Mouse (Mus musculus): ENCODE measurements around the gene Rheb.
"Not testable (repeated sequence)": the region's sequence is repeated elsewhere in the genome, so short reads cannot be mapped to it uniquely, and the experiment has no call there.

The Rheb gene

GRCm38 (mm10) chr5:24842274-24843102, at the start of gene Rheb:
Rheb (minus strand) TSS chr5:24842624.
- peak; percentile 93 for DNase-seq (ENCODE audit: low spot score)

DNA sequence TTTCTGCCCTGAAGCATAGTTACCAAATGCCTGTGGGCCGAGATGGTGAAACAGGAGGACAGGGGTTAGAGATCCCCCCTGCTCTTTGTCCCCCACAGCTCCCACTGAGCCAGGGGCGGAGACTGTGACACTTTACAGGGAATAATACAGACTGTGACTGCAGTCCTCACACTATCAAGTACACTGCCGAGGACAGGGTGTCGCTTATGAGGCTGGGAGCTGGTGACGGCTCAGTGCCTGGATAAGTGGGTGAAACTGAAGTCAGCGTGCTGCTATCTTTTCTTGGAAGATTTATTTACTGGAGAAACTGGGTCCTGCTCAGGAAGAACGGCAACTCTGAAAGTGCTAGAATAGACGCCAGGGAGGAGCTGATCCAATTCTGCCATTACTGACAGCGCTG, 47.4 kb upstream of the Rheb start:
- DNase-seq (ENCODE audit: low spot score) = no peak

- no peak for DNase-seq (ENCODE audit: low spot score)
Observed at GRCm38 (mm10) chr5:24888874-24889591, 46.6 kb upstream of the Rheb start.

DNA sequence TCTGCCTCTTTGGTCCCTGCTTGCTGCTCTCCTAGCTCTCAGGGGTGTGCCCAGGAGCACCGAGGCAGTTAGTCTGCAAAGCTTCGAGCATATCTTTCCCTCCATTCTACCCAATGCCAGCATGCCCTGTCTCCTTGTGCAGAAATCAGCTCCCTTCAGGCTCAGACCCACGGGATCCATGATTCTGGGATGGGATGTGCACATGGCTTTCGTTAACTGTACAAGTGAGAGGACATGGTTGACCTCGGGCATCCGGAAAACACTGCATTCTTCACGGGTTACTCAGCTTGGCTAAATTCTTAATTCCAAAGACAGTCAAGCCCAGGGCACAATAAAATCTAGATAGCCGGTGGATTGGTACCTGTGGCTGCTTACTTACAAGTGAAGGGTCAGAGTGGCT, 44.8 kb upstream of the Rheb start:
- no peak for DNase-seq (ENCODE audit: low spot score)

DNA sequence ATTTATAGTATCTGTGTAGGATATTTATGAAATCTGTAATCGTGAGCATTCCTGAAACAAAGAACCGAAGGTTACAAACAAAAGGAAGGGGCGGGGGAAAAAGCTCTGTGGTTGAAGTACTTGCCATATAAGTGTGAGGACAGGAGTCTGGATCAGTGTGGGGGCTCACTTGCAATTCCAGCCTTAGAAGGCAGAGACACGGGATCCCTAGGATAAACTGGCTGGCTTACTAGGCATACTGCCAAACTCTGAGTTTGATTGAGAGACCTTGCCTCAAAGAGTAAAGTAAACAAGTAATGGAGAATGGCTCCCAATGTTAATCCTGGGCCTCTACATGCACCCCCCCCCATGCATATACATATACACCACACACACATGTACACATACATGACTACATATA, 36.3 kb upstream of the Rheb start:
- no peak for DNase-seq (ENCODE audit: low spot score)

DNA sequence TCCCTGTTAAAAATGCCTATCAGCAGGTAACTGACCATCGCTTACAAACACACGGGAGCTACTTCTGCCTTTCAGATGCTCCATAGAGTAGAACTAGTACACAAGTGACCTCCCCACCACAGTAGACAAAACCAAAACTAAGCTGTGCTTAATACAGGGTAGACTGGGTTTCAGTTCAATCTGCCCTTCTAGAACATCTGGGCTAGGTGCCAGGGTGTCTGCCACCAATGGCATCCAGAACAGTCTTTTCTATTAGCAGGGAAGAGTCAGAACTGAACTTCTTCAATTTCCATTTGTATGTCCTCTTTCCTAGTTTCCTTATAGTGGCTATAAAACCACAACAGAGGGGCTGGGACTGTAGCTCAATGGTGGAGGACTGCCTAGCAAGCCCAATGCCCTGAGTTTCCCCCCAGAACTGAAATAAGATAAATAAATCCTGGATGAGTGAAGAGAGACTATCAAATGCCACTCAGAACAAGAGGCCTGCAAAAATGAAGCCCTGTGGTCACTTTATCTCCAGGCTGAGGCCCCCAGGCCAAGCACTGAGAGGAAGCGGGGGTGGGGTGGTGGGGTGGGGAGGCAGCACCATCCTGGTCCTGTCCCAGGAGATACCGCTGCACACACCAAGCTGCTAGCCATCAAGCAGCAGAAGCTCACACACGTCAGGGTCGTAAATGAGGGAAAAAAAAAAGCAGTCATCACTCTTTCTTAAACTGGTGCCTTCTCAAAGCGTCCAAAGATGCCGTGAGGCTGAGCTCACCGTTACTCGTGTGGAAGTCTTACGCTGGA, 35.6 kb upstream of the Rheb start:
- no peak for DNase-seq (ENCODE audit: low spot score)

- DNase-seq (ENCODE audit: low spot score) = no peak
Observed at GRCm38 (mm10) chr5:24876653-24877052, 34.2 kb upstream of the Rheb start.

- no peak for DNase-seq (ENCODE audit: low spot score)
Observed at GRCm38 (mm10) chr5:24874111-24874510, 31.7 kb upstream of the Rheb start.

DNA sequence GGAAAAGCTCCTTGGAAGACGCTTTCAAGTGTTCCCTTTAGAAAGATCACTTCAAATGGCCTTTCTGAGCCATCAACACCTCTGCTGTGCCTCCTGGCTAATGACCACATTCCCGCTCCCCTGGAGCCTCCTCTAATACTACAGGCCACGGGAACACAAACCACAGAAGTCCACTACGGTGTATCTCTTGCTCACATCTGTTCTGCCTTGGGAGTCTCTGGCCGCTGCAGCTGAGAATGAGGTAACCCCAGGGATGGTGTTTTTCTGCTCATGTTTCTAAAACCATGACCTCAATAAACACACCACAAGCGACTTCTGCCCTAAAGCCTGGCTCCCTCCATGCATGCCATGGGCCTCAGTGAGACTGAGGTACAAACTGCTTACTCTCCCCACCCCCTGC, 30.8 kb upstream of the Rheb start:
- no peak for DNase-seq (ENCODE audit: low spot score)

DNA sequence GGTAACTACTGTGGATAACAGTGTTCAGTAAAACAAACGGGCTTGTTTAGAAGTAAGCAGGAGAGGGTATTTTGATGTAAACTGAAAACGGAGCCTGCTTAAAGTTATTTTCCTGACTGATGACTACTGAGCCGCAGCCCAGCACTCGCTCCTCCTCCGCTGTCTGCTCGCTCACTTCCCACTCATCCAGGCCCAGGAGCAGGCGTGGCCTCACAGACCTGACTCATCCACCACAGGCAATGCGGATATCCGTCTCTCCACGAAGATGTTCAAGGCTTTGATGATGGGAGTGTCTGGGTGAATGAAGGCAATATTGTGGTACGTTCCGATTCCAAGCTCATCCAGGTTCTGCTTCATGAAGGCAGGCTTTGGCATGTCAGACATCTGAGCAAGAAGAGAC, 28.9 kb upstream of the Rheb start:
- no peak for DNase-seq (ENCODE audit: low spot score)

DNA sequence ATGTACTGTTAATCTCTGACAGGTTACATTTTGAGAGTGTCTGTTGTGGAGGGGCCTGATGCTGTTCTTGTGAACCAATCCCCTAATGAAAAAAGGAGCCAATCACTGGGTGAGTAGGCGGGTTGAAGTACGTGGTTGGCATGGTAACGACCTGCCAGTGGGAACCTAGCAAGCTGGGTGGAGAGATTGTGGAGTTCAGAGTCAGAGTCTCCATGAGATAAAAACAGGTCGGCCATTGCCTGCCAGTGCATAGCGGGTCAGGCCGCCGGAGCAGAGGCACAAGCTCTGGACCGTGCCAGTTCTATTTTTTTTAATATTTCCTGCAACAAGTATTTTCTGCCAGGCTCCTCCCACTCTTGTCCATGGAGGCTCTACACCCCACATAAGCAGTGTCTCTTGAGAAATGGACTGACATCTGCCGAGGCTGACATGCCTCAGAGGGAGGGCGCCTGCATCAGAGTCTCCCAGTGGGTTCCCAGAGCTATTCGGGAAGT, 27.4 kb upstream of the Rheb start:
- DNase-seq (ENCODE audit: low spot score) = no peak

DNA sequence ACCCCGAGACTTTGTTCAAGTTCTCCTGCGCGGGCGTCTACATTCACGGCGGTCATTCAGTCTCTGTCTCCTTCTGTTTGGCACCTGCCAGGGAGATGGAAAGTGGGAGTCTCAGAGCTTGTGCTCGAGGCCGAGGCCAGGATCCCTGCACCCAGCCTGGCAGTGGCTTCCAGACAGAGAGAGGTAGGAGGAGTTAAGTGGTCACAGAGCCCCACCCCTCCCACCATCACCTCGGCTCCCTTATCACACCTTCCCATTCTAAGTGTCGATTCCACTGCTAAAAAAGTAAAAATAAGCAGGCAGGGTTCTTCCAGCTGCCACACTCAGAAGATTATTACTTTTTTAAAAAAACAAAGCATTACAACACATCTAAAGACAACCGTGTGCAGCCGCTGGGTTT, 21.4 kb upstream of the Rheb start:
- no peak for DNase-seq (ENCODE audit: low spot score)

GRCm38 (mm10) chr5:24861449-24861930, 19.1 kb upstream of the Rheb start:
- no peak for DNase-seq (ENCODE audit: low spot score)

DNA sequence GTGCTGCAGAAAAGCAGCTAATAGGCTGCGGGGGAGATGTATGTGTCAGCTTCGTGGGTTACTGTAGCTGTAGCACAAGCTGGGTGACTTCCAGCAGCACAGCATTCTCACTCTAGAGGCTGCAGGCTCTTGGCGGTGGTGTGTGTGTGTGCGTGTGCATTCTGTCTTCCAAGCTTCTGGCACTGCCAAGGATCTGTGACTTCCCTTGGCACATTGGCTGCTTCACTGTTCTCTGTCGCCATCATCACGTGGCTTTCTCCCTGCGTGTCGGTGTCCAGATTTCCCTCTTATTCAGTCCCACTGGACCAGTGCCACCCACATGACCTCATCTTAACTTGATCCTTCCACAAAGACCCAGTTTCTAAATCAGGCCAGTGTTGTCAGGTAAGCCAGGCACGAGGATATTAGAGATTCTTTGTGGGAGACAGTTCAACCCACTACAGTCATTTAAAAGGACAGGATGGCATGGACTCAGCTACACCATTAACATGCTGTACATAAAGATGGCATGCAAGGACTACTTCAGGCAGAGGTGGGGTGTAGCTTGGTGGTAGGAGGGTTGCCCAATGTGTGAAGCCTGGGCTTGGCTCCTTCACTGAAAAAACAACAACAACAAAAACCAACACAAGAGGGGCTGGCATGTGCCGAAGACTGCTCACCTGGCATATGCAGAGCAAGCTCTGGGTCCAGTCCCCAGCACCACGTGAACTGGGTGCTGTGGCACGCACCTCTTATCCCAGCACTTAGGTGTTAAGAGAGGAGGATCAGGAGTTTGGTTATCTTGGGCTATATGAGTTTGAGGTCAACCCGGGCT, 18.4 kb upstream of the Rheb start:
- no peak for DNase-seq (ENCODE audit: low spot score)

GRCm38 (mm10) chr5:24859771-24860540, 17.5 kb upstream of the Rheb start:
- DNase-seq (ENCODE audit: low spot score) = no peak

DNA sequence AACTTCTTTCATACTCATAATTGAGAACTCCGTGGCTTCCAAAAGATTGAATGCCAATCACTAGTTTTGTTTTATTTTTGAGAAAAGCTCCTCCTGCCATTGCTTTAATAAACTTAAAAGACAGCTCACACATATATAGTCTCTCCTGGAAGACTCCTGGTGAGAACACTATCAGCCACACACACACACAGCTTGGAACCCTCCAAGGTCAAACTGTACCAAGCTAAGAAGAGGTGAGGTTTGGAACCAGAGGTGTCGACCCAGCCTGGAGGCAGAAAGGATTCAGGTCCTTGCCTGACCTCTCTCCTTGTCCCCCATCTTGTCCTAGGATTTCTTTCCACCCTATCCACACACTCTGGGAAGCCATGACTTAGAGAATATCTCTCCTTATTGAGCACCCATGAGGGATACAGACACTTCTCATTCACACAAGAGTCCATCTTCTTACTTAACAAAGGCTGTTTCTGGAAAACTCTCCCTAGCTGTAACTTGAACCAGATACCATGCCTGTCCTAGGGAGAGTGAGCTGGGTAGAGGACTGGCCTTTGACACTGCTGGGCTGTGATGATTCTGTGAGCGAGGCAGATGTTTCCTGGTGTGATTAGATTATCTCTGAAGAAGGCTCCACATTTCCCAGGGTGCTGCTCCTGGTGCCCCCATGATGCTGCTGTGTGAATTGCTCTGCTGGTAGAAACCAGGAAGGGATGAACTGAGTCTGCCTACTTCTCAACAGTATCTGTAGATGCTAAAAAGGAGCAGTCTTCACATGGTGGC, 12.6 kb upstream of the Rheb start:
- no peak for DNase-seq (ENCODE audit: low spot score)

DNA sequence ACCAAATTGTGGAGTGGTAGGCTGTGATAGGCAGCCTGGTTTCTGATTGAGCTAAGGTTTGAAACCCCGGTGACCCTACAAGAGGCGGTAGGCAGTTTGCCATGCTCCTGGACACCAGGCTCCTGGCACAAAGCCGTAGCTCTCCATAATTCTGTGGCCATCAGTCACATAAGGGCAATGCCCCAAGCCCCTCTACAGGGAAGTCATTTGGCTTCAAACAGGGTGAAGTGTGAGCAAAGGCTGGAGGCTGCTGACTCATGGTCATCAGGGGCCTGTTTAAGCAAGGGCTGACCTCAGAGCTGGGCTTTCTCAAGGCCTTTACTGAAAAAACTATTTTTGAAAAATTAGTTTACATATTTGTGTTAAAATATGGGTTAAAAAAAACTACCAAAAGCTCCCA, 11.8 kb upstream of the Rheb start:
- DNase-seq (ENCODE audit: low spot score) = no peak

DNA sequence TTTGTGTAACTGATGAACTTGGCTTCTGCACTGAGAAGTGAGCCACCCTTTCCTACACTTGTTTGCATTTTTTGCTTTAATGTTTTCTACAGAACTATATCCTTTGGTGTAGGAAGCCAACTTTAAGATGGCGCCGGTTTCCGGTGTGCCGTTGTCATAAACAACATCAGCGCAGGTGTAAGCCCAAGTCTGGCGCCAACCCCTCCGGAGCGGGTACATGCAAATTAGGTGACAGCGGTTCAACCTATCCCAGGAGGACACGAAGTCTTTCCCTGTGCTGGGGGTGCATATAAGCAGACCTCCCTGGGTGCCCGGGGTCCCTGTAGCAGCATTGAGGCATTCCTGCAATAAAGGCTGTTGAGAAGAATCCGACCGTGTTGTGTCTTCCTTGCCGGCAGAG, 5.8 kb upstream of the Rheb start:
- DNase-seq (ENCODE audit: low spot score) = not testable (repeated sequence)

DNA sequence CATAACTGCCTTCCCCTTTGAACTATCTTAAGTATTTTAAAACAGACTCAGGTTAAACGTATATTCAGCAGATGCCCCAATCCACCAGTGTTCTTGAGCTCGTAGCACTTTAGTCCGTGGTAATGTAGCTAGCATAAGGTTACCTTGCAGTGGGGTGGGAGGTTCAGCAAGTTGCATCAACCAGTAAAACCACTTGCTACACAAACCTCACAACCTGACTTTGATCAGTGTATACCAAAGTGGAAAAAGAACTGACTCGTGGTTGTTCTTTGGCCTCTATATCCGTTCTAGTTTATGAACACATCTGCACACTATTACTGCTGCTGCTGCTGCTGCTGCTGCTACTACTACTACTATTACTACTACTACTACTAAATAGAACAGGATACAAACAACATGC, 1.4 kb upstream of the Rheb start:
- DNase-seq (ENCODE audit: low spot score) = no peak

DNA sequence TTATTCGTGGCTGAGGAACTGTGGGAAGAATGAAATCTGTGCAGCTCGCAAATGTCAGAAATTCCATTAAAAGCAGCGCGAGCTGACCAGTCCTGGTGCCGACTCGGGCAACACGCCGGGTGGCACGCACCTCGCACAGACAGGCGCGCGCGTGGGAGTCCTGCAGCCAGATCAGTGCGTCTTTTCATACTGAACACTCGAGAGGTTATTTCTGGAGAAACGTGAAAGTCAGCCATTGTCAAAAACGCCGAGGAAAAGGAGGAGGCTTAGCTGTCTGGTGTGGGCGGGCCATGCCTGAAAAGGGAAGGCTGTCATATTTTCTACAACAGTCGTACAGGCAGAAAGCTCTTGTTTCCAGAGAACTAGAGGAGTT, 665 bp upstream of the Rheb start:
- DNase-seq (ENCODE audit: low spot score) = no peak

All from ovary, postnatal 10 days (tissue).